Mouse (Mus musculus) kidney, adult 8-10 months (tissue): ENCODE measurements around the gene Gm20662.
"Not testable (repeated sequence)": the region's sequence is repeated elsewhere in the genome, so short reads cannot be mapped to it uniquely, and the experiment has no call there.

ENCODE experiments used
- DNase-seq, 2 experiments: peaks; one replicate each; pipeline ENCODE4 v3.0.0; 2022

Gene Gm20662

DNA sequence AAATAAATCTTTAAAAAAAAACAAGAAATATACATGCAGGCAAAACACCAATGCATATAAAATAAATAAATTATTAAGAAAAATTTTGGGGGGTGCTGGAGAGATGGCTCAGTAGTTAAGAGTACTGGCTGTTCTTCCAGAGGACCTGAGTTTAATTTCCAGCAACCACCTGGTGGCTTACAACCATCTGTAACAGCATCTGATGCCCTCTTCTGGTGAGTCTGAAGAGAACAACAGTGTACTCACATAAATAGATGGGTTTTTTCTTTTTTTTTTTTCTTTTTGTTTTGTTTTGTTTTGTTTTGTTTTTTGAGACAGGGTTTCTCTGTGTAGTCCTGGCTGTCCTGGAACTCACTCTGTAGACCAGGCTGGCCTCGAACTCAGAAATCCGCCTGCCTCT lies 17.4 kb downstream of the Gm20662 start:
- not testable (repeated sequence) for DNase-seq

GRCm38 (mm10) chr9:108017127-108017526 lies 21.0 kb downstream of the Gm20662 start:
- DNase-seq: no peak

- no peak for DNase-seq
These were observed 24.6 kb downstream of the Gm20662 start for GRCm38 (mm10) chr9:108020741-108021140.

DNA sequence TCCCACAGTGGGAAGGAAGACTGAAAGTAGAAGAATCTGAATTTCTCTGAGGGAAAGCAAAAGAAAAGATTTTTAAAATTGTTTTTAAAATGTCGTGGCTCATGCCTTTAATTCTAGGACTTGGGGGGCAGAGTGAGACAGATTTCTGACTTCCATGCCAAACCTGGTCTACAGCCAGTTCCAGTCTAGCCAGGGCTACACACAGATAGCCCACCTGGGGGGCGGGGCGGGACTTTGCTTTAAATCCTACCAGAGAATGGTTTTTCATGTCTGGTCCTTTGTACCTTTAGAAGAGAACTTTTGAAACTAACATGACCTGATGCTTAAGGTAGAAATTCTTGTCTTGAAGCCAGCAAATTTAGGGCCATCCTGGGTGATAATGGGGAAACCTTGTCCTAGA lies 27.1 kb downstream of the Gm20662 start:
- DNase-seq: no peak

DNA sequence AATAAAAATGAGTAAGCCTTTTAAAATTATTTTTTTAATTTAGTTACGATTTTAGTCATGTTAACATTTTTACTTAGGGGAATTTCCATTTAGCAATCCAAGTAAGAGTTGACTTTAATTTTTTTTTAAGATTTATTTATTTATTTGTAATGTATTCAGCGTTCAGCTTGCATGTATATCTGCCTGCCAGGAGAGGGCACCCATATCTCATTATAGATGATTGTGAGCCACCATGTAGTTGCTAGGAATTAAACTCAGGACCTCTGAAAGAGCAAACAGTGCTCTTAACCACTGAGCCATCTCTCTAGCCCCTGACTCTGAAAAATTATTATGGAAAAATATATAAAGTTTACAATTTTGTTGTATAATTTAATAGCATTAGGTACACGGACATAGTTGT lies 30.4 kb downstream of the Gm20662 start:
- no peak for DNase-seq

- DNase-seq: no peak
These were observed 31.7 kb downstream of the Gm20662 start for GRCm38 (mm10) chr9:108027867-108028266.

GRCm38 (mm10) chr9:108032126-108032525 lies 36.0 kb downstream of the Gm20662 start:
- DNase-seq: no peak

DNA sequence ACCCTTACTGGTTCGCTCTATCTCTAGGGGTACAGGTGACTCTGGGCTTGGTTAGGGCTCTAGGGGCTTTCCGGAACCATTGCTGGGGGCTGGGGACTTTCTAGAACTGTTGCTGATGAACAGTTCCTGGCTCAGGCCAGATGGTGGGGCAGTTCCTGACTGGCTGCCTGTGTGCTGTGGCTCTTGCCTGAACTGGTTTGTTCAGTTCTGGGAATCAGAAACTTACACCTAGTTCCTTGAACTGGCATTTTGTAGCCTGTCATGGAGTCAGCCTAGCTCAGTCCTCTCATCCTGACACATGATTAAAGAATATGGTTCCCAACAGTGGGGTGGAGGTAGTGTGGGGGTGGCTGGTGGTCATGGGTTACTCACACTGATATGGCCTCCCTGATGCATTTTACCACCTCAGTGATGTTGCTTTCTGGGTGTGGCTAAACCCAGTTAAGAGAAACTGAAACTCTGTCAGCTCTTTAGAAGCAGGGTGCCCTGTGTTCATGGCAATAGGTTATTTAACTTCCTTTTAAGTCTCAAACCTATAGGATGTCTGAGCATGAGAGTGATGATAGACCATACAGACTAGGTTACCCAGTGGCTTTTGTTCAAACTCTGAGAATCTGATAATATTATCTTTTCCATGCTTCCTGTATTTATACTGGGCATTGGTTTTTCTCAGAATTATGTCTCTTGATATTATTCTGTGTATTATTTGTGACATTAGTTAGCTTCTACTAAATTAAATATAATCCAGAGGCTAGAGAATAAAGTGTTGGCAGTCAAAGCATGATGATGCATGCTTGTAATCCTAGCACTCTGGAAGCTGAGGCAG lies 39.4 kb downstream of the Gm20662 start:
- DNase-seq: no peak

- DNase-seq: no peak
These were observed 48.8 kb downstream of the Gm20662 start for GRCm38 (mm10) chr9:108044751-108045492.

DNA sequence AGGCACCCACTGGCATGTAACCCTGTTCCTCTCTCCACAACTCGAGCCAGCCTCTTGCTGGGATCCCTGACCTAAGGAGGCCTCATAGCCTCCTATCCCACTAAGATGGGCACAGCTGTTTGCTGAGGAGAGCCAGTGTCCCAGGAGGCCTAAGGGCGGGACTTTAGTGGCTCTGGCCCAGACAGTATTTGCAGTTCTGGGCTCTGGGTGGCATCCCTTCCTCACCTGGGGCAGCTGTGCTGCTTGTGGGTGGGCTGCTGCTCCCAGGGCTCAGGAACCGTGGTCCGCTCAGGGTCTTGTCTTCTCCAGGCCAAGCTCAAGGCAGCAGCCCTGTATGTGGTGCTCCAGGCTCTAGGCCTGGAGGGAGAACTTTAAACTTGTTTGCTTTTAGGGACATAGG lies 50.4 kb downstream of the Gm20662 start:
- DNase-seq: no peak

GRCm38 (mm10) chr9:108047601-108048565 lies 51.7 kb downstream of the Gm20662 start:
- DNase-seq: no peak

DNA sequence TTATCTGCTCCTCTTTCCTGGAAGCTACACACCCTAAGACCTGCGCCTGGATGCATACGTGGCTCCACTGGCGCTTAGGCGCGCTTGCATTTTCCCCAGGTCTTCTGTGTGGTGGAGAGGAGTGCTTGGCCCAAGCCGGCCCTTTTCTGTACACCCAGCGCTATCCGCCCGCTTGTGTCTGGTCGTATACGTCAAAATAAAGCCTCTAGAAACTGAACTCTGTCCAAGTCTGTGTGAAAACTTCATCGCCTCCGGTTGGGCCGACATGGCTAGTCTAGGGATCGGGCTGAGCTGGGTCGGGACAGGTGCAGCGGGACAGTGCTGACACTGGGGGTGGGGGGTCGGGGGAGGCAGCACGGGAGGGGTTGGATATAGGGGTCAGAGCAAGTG lies 52.4 kb downstream of the Gm20662 start:
- DNase-seq: no peak

GRCm38 (mm10) chr9:108049016-108049455 lies 52.9 kb downstream of the Gm20662 start, which contains the start of gene Gmppb:
TSS of gene Gmppb (plus strand) at chr9:108049242.
- DNase-seq: peak; percentile 97

- no peak for DNase-seq
These were observed 53.6 kb downstream of the Gm20662 start for GRCm38 (mm10) chr9:108049561-108050251.

- DNase-seq: no peak
These were observed 55.2 kb downstream of the Gm20662 start for GRCm38 (mm10) chr9:108051184-108051930.

DNA sequence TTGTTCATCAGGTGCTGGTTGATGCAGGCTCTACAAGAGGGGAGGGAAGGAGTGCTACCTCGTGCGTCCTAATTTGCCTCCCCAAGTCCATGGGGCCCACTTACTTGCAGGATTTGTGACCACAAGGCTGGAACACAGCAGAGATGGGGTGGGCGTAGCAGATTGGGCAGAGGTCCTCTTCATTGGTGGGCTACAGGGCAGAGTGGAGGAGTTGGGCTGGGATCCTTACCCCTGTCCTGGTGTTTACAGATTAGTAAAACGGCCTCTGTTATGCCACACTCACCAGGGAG lies 55.7 kb downstream of the Gm20662 start:
- no peak for DNase-seq

DNA sequence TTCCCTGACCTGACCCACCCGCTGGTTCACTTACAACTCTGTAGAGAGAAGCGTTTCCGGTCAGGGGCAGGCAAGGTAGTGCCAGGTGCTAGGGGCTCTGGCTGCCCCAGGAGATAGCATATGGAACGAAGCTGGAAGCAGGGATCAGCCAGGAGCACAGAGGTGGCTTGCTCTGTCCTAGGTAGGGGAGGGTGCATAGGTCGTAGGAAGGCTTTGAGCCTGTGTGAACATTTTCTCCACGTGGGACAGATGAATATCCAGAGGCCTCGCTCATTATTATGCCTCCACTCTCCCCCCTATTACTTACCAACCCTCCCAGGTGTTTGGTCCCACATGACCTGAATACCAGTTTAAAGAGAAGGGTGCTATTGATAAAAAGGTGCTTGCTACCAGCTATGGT lies 56.3 kb downstream of the Gm20662 start:
- no peak for DNase-seq

DNA sequence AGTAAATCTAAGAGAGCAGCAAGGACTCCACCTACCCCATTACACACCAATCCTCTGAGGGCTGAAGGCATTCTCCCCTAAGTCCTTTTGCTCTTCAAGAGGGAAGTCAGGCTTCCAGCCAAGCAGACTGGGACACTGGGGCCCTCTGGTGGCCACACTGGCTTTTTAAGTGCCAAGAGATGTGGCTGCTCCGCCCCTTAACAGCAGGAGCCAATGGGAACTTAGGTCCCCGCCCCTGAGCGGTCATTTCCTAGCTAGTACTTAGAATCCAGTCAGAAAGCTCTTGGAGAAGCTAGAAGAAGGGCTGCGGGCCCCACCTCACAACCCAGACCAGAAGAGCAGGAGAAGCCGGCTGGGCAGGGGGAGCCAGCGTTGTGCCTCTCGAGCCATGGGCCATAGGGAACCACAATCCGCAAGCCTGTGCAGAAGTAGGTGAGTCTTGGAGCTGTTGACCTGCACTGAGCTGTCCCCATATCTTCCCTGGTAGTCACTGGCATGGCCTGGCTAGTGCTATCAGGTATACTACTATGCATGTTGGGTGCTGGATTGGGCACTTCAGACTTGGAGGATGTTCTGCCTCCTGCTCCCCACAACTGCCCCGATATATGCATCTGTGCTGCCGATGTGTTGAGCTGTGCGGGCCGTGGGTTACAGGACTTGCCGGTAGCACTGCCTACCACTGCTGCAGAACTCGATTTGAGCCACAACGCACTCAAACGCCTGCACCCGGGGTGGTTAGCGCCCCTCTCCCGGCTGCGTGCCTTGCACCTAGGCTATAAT lies 56.9 kb downstream of the Gm20662 start, which contains the start of gene Amigo3:
TSS of gene Amigo3 (plus strand) at position 275 of the 780 bp plus-strand sequence.
- peak; percentile 97 to 100 for DNase-seq

- DNase-seq: no peak
These were observed 57.6 kb downstream of the Gm20662 start for GRCm38 (mm10) chr9:108053665-108054225.

DNA sequence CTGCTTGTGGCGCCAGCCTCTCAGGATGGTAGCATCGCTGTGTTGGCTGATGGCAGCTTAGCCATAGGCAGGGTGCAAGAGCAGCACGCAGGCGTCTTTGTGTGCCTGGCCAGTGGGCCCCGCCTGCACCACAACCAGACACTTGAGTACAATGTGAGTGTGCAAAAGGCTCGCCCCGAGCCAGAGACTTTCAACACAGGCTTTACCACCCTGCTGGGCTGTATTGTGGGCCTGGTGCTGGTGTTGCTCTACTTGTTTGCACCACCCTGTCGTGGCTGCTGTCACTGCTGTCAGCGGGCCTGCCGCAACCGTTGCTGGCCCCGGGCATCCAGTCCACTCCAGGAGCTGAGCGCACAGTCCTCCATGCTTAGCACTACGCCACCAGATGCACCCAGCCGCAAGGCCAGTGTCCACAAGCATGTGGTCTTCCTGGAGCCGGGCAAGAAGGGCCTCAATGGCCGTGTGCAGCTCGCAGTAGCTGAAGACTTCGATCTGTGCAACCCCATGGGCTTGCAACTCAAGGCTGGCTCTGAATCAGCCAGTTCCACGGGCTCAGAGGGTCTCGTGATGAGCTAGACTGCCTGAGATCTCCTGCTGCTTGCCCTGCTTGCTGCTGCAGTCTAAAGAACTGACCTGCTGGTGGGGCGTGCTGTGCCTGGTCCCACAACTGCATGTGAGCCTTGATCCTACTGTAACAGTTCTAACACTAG lies 58.3 kb downstream of the Gm20662 start:
- DNase-seq: no peak
